Mouse (Mus musculus) hindbrain, embryonic 12.5 days (tissue): ENCODE results near the gene Ndufc1. TPM values are rescaled to one million over a fixed set of nuclear protein-coding genes. Genes with fewer than 3 reads are reported as not detected.
"Not testable (repeated sequence)": the region's sequence is repeated elsewhere in the genome, so short reads cannot be mapped to it uniquely, and the experiment has no call there.

Experiments used
- ATAC-seq: fragments of 200-750 bp; cut with Nextera tagmentation; 2 replicates; pipeline ENCODE4 v1.8.0; 2017; ENCODE audit warnings: moderate TSS enrichment; ENCODE audit not compliant: low FRiP score
- H3K27ac ChIP-seq: fragments of 300-500 bp; sonication (generic); 2 replicates; pipeline ENCODE4 v1.5.1; 2016; ENCODE audit warnings: mild to moderate bottlenecking
- H3K27me3 ChIP-seq: fragments of 300-500 bp; sonication (generic); 2 replicates; pipeline ENCODE4 v1.6.1; 2016; ENCODE audit warnings: mild to moderate bottlenecking
- H3K36me3 ChIP-seq: fragments of 300-500 bp; sonication (generic); 2 replicates; pipeline ENCODE4 v1.6.1; 2016; ENCODE audit warnings: mild to moderate bottlenecking
- H3K4me1 ChIP-seq: fragments of 300-500 bp; sonication (generic); 2 replicates; pipeline ENCODE4 v1.6.1; 2016
- H3K4me2 ChIP-seq: fragments of 300-500 bp; sonication (generic); replicated peaks from 2 replicates; pipeline ENCODE4 v1.6.1; 2016; ENCODE audit warnings: mild to moderate bottlenecking
- H3K4me3 ChIP-seq: fragments of 300-500 bp; sonication (generic); 2 replicates; pipeline ENCODE4 v1.5.1; 2016; ENCODE audit warnings: mild to moderate bottlenecking
- H3K9ac ChIP-seq: fragments of 300-500 bp; sonication (generic); 2 replicates; pipeline ENCODE4 v1.6.1; 2016; ENCODE audit warnings: mild to moderate bottlenecking, moderate library complexity
- H3K9me3 ChIP-seq: fragments of 300-500 bp; sonication (generic); replicated peaks from 2 replicates; pipeline ENCODE4 v1.6.1; 2016; ENCODE audit warnings: mild to moderate bottlenecking
- WGBS: fragments of 180-500 bp; shearing (Covaris S2); methylation state at CpG from one replicate; pipeline ENCODE4 v1.1.7; 2016; 5-methylcytosine and 5-hydroxymethylcytosine counted together
- polyA plus RNA-seq: library from polyadenylated mRNA; unstranded; fragments of >200 nt; fragmentation: Nextera tagmentation; extraction: Ambion mirVana; gene quantifications from 2 replicates; pipeline ENCODE4 v1.2.1, GENCODE M21; 2016

Ndufc1 gene
- polyA plus RNA-seq, 1 experiment from 2014 or later = 752 TPM

- Histone ChIP-seq H3K9me3 (no peaks in the 10 kb centered on the region), H3K4me3 (no peak overlapping the region), H3K4me1 (peaks cover 6% of the 10 kb centered on the region), H3K9ac (no peak overlapping the region), H3K27me3 (peaks cover 32% of the 10 kb centered on the region), H3K27ac (no peak overlapping the region), H3K36me3 (no peaks in the 10 kb centered on the region), H3K4me2 (no peak overlapping the region)
- no peak for ATAC-seq
- 91% methylated on average over 2 of the region's 2 CpGs for WGBS
Measured at GRCm38 (mm10) chr3:51393651-51394050, 15.1 kb downstream of the Ndufc1 start.

DNA sequence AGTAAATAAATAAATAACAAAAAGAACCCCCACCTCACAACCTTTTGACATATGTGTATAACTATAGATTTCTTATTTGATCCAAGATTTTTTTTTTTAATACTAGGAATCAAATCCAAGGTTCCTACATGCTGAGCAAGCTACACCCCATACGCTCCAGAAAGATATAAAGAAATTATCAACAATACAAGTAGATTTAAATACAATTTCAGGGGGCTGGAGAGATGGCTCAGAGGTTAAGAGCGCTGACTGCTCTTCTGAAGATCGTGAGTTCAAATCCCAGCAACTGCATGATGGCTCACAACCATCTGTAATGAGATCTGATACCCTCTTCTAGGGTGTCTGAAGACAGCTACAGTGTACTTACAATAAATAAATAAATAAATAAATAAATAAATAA, 15.8 kb downstream of the Ndufc1 start:
- ATAC-seq, H3K4me2 ChIP-seq, H3K9me3 ChIP-seq, H3K4me1 ChIP-seq, H3K36me3 ChIP-seq, H3K27ac ChIP-seq, H3K4me3 ChIP-seq, H3K9ac ChIP-seq: not testable (repeated sequence)
- 94% methylated on average over 3 of the region's 3 CpGs for WGBS
- peaks cover 30% of the 10 kb centered on the region for H3K27me3 ChIP-seq

DNA sequence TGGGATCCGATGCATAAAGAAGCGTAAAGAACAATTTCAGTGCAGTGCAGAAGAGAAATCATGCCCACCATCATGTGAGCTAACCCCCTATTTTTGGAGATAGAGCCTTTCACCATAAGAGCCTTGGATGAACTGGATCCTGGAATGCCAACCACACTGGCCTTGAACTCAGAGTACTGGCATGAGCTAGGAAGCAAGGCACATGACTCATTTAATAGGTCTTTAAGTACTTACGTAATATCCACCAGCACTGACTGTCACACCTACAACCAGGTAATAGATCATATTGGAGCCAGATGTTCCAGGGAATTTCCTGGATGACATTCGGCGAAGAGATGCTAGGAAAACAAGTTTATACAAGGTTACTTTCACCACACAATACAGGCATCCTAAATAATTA, 17.2 kb downstream of the Ndufc1 start:
- no peak overlapping the region for H3K9ac ChIP-seq
- H3K4me3 ChIP-seq = no peak overlapping the region
- no peak for ATAC-seq
- H3K27me3 ChIP-seq = peaks cover 19% of the 10 kb centered on the region
- no peaks in the 10 kb centered on the region for H3K9me3 ChIP-seq
- H3K4me2 ChIP-seq = no peak overlapping the region
- 96% methylated on average over 5 of the region's 5 CpGs for WGBS
- H3K27ac ChIP-seq = no peak overlapping the region
- no peaks in the 10 kb centered on the region for H3K36me3 ChIP-seq
- H3K4me1 ChIP-seq = peaks cover 5% of the 10 kb centered on the region

- Histone ChIP-seq H3K9ac (no peak overlapping the region), H3K4me2 (no peak overlapping the region), H3K4me3 (no peak overlapping the region), H3K9me3 (no peaks in the 10 kb centered on the region), H3K4me1 (no peaks in the 10 kb centered on the region), H3K27ac (no peak overlapping the region), H3K36me3 (no peaks in the 10 kb centered on the region), H3K27me3 (peaks cover 14% of the 10 kb centered on the region)
- no peak for ATAC-seq
- WGBS = 93% methylated on average over 5 of the region's 5 CpGs
Measured at GRCm38 (mm10) chr3:51391095-51391494, 17.7 kb downstream of the Ndufc1 start.

DNA sequence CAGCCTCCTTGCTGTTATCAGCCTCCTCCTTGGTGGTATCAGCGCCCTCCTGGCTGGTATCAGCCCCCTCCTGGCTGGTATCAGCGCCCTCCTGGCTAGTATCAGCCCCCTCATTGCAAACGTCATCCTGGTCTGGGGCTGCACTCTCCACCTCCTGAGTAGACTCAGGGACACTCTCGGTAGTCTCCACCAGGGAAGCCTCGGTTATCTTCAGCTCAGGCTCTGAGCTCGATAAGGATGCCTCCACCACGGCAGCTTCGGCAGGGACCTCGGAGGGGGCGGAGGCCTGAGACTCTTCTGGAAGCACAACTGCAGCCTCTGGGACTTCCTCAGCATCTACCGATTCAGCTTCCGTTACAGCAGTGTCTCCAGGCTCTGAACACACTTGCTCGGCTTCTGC, 19.9 kb downstream of the Ndufc1 start:
- Histone ChIP-seq H3K9ac (peak overlapping the region; percentile 29; the same call in 1 of the 2 replicates), H3K4me2 (peak overlapping the region; percentile 38), H3K4me3 (peak overlapping the region; percentile 20; the same call in 1 of the 2 replicates), H3K36me3 (no peaks in the 10 kb centered on the region), H3K4me1 (no peaks in the 10 kb centered on the region), H3K9me3 (no peaks in the 10 kb centered on the region), H3K27ac (no peak overlapping the region), H3K27me3 (peaks cover 2% of the 10 kb centered on the region; the same call in 1 of the 2 replicates)
- WGBS = 7% methylated on average over 13 of the region's 13 CpGs
- ATAC-seq = no peak

DNA sequence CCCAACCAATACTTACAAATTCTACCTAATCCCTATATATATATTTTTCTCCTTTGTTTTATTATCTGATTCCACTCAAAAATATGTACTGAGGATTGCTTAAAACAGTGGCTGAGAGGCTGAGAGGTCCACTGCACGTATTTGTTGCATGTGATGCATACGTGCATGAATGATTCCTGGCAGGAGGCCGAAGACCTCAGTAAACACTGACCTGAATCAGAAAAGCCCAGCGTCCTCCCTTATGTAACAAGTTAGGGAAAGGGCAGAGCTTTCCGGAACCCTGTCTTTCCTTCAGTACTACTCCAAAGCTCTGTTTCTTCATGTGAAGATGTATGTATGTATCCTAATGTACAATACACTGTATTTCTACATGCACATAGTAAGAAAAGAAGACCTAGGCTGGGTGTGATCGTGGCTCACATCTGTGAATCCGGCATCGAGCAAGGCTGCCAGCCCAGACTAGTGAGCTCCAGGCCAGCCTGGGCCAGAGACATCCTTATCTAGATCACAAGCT, 20.9 kb downstream of the Ndufc1 start:
- ATAC-seq = no peak
- WGBS = 51% methylated on average over 8 of the region's 8 CpGs
- Histone ChIP-seq H3K27me3 (peaks cover 2% of the 10 kb centered on the region; the same call in 1 of the 2 replicates), H3K4me1 (no peaks in the 10 kb centered on the region), H3K4me2 (no peak overlapping the region), H3K9me3 (no peaks in the 10 kb centered on the region), H3K4me3 (no peak overlapping the region), H3K9ac (no peak overlapping the region), H3K27ac (no peak overlapping the region), H3K36me3 (no peaks in the 10 kb centered on the region)

GRCm38 (mm10) chr3:51387134-51387451, 21.7 kb downstream of the Ndufc1 start:
- H3K4me3 ChIP-seq = no peak overlapping the region
- H3K9me3 ChIP-seq = no peaks in the 10 kb centered on the region
- H3K27ac ChIP-seq = no peak overlapping the region
- no peak for ATAC-seq
- peaks cover 2% of the 10 kb centered on the region; the same call in 1 of the 2 replicates for H3K27me3 ChIP-seq
- H3K36me3 ChIP-seq = no peaks in the 10 kb centered on the region
- no peak overlapping the region for H3K9ac ChIP-seq
- 78% methylated on average over 3 of the region's 3 CpGs for WGBS
- no peaks in the 10 kb centered on the region for H3K4me1 ChIP-seq
- no peak overlapping the region for H3K4me2 ChIP-seq

- Histone ChIP-seq H3K4me2 (no peak overlapping the region), H3K27me3 (peaks cover 2% of the 10 kb centered on the region; the same call in 1 of the 2 replicates), H3K27ac (no peak overlapping the region), H3K4me1 (no peaks in the 10 kb centered on the region), H3K4me3 (no peak overlapping the region), H3K9me3 (no peaks in the 10 kb centered on the region), H3K9ac (no peak overlapping the region), H3K36me3 (no peaks in the 10 kb centered on the region)
- 51% methylated on average over 12 of the region's 12 CpGs for WGBS
- ATAC-seq = no peak
Measured at GRCm38 (mm10) chr3:51386441-51387133, 22.2 kb downstream of the Ndufc1 start.

GRCm38 (mm10) chr3:51383409-51383808, 25.4 kb downstream of the Ndufc1 start:
- no peaks in the 10 kb centered on the region for H3K4me1 ChIP-seq
- H3K9ac ChIP-seq = no peak overlapping the region
- no peak overlapping the region for H3K4me2 ChIP-seq
- no peaks in the 10 kb centered on the region for H3K9me3 ChIP-seq
- 60% methylated on average over 12 of the region's 12 CpGs for WGBS
- ATAC-seq = no peak
- H3K36me3 ChIP-seq = no peaks in the 10 kb centered on the region
- H3K27me3 ChIP-seq = no peaks in the 10 kb centered on the region
- no peak overlapping the region for H3K4me3 ChIP-seq
- no peak overlapping the region for H3K27ac ChIP-seq

GRCm38 (mm10) chr3:51380660-51381014, 28.2 kb downstream of the Ndufc1 start:
- Histone ChIP-seq H3K27me3 (no peaks in the 10 kb centered on the region), H3K36me3 (no peaks in the 10 kb centered on the region), H3K4me3 (no peak overlapping the region), H3K9ac (no peak overlapping the region), H3K9me3 (no peaks in the 10 kb centered on the region), H3K4me1 (no peaks in the 10 kb centered on the region; the same call in 1 of the 2 replicates), H3K4me2 (no peak overlapping the region), H3K27ac (no peak overlapping the region)
- WGBS = 87% methylated on average over 2 of the region's 5 CpGs
- ATAC-seq = no peak

DNA sequence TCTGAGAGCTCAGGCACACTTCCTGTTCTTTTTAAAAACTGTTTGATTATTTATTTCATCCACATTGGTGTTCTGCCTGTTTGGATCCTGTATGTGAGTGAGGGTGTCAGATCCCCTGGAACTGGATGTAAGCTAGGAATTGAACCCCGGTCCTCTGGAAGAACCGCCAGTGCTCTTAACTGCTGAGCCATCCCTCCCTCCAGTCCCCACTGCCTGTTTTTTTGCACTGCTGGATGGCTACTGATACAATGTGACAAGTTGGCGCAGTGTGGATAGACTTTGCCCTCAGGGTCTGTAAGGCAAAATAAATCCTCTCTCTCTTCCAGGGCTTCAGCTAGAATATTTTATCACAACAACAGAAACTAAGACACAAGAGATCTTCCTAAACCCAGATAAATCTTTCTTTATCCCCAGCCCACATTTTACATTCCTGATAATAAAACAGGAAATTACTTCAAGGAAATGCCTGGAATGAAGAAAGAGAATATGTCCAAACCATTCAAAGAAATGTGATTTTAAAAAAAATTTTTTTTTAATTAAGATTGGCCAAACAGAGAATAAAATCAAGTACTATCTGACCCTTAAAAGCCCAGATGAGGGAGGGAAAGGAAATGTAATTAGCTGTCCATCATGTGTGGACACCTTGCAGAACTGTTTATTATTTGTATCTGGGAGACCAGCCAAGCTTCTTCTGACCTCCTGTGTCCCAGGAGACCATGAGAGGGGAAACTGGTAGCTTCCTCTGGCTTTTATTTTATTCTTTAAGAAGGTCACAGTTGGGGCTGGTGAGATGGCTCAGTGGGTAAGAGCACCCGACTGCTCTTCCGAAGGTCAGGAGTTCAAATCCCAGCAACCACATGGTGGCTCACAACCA, 28.8 kb downstream of the Ndufc1 start:
- Histone ChIP-seq H3K9ac (no peak overlapping the region), H3K27me3 (no peaks in the 10 kb centered on the region), H3K4me1 (no peaks in the 10 kb centered on the region; the same call in 1 of the 2 replicates), H3K4me2 (no peak overlapping the region), H3K9me3 (no peaks in the 10 kb centered on the region), H3K4me3 (no peak overlapping the region), H3K36me3 (no peaks in the 10 kb centered on the region), H3K27ac (no peak overlapping the region)
- no peak for ATAC-seq
- WGBS = 82% methylated on average over 5 of the region's 5 CpGs

GRCm38 (mm10) chr3:51378665-51378946, 30.2 kb downstream of the Ndufc1 start:
- H3K9ac ChIP-seq = no peak overlapping the region
- no peaks in the 10 kb centered on the region; the same call in 1 of the 2 replicates for H3K4me1 ChIP-seq
- no peak overlapping the region for H3K27ac ChIP-seq
- no peak for ATAC-seq
- no peaks in the 10 kb centered on the region for H3K36me3 ChIP-seq
- H3K9me3 ChIP-seq = no peaks in the 10 kb centered on the region
- peak overlapping the region; percentile 41; the same call in 1 of the 2 replicates for H3K4me2 ChIP-seq
- 94% methylated on average over 3 of the region's 3 CpGs for WGBS
- H3K4me3 ChIP-seq = no peak overlapping the region
- no peaks in the 10 kb centered on the region for H3K27me3 ChIP-seq
